Mouse (Mus musculus) layer of hippocampus, adult 11-12 months (tissue): ENCODE data around the gene Camk1.
"Not testable (repeated sequence)": the region's sequence is repeated elsewhere in the genome, so short reads cannot be mapped to it uniquely, and the experiment has no call there.

Source experiments
- DNase-seq: peaks from one replicate; pipeline ENCODE4 v3.0.0; 2022; ENCODE audit warnings: low spot score

Gene Camk1

DNA sequence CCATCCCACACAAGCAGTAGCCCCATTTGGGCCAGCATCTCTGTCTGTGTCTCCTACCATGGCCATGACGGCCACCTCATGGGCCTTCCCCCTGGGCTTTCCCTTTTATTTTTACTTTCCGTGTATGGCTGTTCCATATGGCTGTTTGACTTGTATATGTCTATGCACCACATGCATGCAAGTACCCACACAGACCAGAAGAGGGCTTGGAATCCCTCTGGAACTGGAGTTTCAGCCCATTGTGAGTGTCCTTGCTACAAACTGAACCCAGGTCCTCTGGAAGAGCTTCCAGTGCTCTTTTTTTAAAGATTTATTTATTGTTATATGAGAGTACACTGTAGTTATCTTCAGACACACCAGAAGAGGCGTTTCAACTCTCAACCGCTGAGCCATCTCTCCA is 17.7 kb upstream of the Camk1 start:
- no peak for DNase-seq

- no peak for DNase-seq
Measured at GRCm38 (mm10) chr6:113353696-113354095, 9.9 kb upstream of the Camk1 start.

- DNase-seq = no peak
Measured at GRCm38 (mm10) chr6:113352820-113353219, 9.0 kb upstream of the Camk1 start.

DNA sequence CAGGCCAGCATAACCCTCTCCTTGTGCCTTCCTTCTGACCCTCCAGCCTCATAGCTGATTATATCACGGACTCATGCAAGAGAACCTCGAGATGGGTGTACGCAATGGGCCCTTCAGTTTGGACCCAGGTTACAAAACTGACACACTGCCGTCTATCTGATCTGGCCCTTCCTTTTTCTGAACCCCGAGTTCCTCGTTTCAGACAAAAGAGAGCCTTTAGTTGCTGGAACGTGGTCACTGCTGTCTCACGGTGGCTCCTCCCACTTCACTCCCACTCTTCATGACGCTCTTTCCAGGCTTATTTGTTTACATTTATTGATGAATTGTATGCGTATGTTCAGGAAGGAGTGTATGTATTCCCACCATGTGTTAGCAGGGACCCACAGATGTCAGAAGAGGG is 7.9 kb upstream of the Camk1 start:
- no peak for DNase-seq

GRCm38 (mm10) chr6:113351161-113351560 is 7.4 kb upstream of the Camk1 start:
- no peak for DNase-seq

GRCm38 (mm10) chr6:113350538-113350937 is 6.8 kb upstream of the Camk1 start:
- DNase-seq = no peak

DNA sequence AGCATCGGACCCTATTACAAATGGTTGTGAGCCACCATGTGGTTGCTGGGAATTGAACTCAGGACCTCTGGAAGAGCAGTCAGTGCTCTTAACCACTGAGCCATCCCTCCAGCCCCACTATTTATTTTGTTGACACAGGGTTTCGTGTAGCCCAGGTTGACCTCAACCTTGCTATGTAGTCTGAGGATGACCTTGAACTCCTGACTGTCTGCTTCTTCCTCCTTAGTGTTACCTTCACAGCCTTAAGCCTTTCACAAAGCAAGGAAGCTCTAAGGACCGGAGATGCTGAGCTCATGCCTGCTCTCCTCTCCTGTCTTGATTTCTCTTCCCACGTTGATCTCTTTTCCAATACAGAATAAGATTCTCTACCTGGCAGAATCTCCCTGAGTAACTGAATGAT is 3.1 kb upstream of the Camk1 start:
- DNase-seq = no peak

DNA sequence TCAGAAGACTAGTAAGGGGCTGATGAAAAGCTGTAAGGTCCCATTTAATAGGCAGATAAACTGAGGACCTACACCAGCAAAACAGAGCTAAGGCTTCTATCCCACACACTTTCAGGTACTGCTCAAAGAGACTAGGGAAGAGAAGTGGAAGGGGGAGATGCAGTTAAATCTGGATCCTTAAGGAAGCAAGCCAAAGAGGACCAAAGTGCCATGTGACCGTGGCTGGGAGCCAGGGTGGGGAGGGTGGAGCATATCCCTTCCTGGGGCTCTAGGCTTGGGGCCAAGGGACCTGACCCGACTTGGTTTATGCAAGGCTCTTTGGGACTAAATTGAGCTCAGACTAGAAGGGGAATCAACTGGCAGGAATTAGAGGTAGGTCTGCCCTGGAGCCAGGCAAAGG is 537 bp upstream of the Camk1 start:
- no peak for DNase-seq

DNA sequence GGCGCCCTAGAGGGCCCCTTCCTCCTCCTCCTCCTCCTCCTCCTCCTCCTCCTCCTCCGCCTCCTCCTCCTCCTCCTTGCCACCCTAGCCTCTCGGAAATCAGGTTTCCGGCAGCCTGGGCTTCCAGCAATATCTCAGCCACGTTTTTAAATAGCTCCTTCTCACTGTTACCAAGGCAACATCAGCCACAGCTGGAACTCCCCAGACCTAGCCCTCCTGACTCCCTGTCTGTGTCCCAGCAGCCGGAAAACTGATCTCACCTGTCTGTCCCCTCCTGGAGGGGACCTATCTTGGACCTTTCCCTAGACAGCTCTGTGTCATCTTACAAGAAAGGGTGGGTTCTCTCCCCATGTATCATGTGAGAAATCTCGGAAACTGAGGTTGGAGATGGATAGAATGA is 1.5 kb downstream of the Camk1 start:
- no peak for DNase-seq

- DNase-seq = peak; percentile 48
Measured at GRCm38 (mm10) chr6:113341574-113341973, 2.2 kb downstream of the Camk1 start.

DNA sequence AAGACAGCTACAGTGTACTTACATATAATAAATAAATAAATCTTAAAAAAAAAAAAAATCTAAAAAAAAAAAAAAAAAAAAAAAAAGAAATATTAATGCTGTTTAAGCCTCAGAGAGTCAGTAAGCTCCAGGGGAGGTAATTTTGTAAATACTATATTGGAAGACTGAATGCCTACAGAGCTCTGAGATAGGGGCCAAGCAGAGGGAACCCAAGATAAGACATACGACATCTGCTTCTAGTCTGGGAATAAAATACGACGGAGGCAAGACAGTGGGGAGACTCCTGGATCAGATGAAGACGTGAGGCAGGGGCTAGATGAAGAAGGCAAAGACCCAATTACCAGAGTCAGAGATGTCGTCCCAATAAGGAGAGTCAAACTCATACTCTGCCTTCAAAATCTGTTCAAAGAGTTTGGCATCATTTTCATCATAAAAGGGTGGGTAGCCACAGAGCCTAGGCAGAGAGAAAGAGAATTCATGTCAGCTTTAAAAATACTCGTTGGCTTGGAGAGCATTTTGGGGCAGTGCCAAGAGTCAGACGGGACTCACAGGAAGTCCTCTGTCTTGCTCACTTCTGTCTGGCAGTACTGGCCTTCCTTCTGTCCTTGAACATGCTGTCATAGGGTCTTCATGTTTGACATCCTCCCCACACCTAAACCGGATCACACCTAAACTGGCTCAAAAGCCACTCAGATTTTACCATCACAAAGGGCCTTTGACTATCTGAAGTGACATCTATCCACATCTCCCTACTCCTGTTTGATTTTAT is 6.7 kb downstream of the Camk1 start:
- no peak for DNase-seq

- DNase-seq = no peak
Measured at GRCm38 (mm10) chr6:113334216-113334615, 9.6 kb downstream of the Camk1 start.

GRCm38 (mm10) chr6:113333137-113333950 is 10.4 kb downstream of the Camk1 start:
- DNase-seq = peak; percentile 80

DNA sequence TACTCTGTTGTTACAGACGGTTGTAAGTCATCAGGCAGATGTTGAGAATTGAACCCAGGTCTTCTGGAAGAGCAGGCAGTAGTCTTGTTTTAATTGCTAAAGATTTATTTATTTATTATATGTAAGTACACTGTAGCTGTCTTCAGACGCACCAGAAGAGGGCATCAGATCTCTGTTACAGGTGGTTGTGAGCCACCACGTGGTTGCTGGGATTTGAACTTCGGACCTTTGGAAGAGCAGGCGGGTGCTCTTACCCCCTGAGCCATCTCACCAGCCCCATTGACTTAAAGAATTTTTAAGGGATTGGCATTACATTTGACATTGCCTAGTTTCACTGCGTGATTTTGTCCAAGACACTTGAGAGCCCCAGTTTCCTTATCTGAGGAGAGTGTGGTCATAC is 11.1 kb downstream of the Camk1 start:
- DNase-seq = not testable (repeated sequence)

DNA sequence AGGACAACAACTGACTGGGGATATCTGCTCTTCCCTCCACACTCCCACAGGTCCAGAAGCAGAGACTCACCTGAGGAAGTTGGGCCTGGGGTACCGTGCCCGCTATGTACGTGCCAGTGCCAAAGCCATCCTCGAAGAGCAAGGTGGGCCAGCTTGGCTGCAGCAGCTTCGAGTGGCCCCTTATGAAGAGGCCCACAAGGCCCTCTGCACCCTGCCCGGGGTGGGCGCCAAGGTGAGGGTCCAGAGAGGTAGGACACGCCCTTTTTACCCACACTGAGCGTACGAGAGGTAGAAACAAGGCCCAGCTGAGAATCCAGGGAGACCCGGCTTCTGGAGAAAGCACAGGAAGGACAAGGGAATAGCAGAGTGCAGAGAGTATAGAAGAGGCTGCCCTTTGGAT is 12.1 kb downstream of the Camk1 start:
- no peak for DNase-seq

GRCm38 (mm10) chr6:113330547-113330946 is 13.2 kb downstream of the Camk1 start:
- no peak for DNase-seq

GRCm38 (mm10) chr6:113329396-113329795 is 14.4 kb downstream of the Camk1 start:
- no peak for DNase-seq

DNA sequence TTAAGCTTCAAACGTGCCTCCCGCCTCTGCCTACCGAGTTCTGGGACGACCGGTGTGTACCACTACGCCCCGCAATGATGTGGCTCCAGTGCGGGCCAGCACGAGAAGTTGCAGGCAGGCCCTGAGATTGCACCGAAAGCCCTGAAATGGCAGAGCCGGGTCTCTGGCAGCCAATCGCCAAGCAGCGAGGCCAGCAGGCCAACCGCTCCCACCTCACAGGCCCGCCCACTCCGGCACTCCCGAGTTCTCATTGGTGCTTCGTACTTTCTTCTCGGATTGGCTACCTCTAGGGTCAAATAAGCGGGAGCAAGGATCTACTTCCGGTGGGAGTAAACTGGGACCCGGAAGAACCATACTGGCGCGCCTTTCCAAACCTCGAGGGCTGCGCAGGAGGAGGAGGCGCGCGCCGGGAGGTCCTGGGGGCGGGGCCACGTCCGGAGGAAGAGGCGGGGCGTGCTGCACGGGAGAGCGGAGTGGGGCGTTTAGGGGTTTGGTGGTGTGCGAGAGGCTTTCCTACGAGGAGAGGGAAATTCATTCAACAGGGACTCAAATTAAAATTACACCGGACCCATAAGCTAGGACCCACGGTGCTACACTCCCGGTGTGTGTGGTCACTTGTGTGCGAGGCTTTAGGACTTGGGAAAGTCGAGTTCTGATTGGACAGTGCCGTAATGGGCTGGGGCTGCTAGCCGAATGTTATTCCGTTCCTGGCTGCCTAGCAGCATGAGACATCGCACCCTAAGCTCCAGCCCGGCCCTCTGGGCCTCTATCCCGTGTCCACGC is 17.1 kb downstream of the Camk1 start, which contains the start of gene Ogg1:
Gene Ogg1, plus strand, starts transcription at position 440 of the 783 bp plus-strand sequence.
- DNase-seq = peak; percentile 99

GRCm38 (mm10) chr6:113315972-113316371 is 27.8 kb downstream of the Camk1 start:
- DNase-seq = no peak

GRCm38 (mm10) chr6:113308141-113308540 is 35.6 kb downstream of the Camk1 start:
- DNase-seq = peak; percentile 61

DNA sequence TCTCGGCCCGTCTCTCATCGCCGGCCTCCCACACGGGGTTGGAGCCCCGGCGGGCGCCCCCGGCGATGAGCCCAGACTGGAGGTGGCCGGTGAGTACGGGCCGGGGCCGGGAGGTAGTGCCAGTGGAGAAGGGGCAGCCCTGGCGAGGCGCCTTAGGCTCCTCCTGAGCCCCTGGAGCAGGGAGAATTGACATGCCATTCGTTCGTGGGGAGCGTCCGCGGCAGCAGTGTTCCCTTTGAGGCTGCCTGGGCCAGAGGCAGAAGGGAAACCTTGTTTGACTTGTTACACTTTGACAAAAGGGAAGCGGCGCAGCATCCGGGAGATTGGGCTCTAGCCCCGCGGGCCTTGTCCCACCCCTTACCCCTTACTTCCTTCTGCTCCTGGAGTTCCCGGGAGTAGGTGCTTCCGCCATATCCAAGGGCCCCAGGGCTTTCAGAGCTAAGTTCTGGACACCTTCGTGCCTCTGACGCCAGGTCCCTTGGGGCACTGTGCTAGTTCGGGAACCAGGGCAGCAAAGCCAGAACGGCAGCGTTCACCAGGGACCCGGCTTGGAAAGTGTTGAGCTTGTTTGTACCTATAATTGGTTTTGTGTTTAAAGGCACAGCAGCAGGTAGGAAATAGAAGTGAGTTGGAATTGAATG is 36.2 kb downstream of the Camk1 start:
- DNase-seq = peak; percentile 49

- DNase-seq = no peak
Measured at GRCm38 (mm10) chr6:113306986-113307349, 36.8 kb downstream of the Camk1 start, which contains the start of gene Brpf1. Gene Brpf1 (plus strand): TSS chr6:113307137.
